8 mouse cellular contexts compared by ENCODE assay signal in the genomic region with DNA sequence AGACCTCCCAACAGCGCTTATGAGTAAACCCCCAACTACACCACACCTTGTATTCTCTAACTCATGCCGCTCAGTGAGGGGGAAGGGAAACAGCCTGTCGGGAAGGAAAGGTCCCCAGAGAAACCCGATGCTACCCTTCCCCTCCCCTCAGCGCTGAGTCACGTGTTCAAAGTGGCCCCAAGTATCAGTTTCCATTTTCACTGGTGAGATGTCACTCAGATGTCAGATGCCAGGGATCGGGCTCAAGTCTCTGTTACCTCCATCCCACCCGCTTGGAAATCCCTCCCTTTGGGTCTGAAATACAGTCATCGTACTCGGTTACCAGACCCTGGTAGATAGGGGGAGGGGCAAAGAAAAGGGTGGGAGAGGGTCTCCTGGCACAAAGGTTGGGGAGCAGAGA. TPM values are rescaled to one million over a fixed set of nuclear protein-coding genes. Genes with fewer than 3 reads are reported as not detected.
DNase-seq lines count a peak whose midpoint lies in the region; ATAC-seq and TF ChIP-seq lines count a peak whose summit lies in the region.
"Had no signal": no experiment of that assay in that cellular context is flagged by ENCODE, and none has a peak within 500 bp of the region (broad histone marks: within the 10 kb centered on the region; RNA-seq: fewer than 3 reads in every experiment).

No protein-coding gene starts in this region.

- peak overlapping the region; percentile 69 to 87 for H3K4me3 ChIP-seq in ES-E14 (ENCODE audit: insufficient read depth in 1 of 2, low read depth in 1 of 2, low read length in 2 of 2, poor library complexity in 1 of 2, severe bottlenecking in 1 of 2)
- H3K4me3 ChIP-seq in embryonic facial prominence, embryonic 12.5 days, result peak overlapping the region; percentile 69
- H3K4me3 ChIP-seq in liver, embryonic 11.5 days (ENCODE audit: low read depth, low read length), result peak overlapping the region; percentile 78
- peak overlapping the region; percentile 75 for H3K4me3 ChIP-seq in midbrain, postnatal 0 days (ENCODE audit: low read depth, low read length)

- peaks cover 29% of the 10 kb centered on the region for H3K36me3 ChIP-seq in ES-E14 (ENCODE audit: control insufficient read depth, insufficient read depth, low read length, poor library complexity, severe bottlenecking)
- peaks cover 33% of the 10 kb centered on the region for H3K36me3 ChIP-seq in embryonic facial prominence, embryonic 12.5 days
- H3K36me3 ChIP-seq in liver, embryonic 11.5 days (ENCODE audit: control insufficient read depth, insufficient read depth, low read length), result peaks cover 19% of the 10 kb centered on the region; the same call in 1 of the 2 replicates
- H3K36me3 ChIP-seq in midbrain, postnatal 0 days (ENCODE audit: insufficient read depth, low read length), result peaks cover 16% of the 10 kb centered on the region

- under 1% methylated on average over 10 of the region's 10 CpGs for WGBS in embryonic facial prominence, embryonic 12.5 days
- 0% methylated on average over 10 of the region's 10 CpGs for WGBS in liver, embryonic 11.5 days
- 1% methylated on average over 10 of the region's 10 CpGs for WGBS in midbrain, postnatal 0 days

- peak overlapping the region; percentile 73 for H3K27ac ChIP-seq in ES-E14 (ENCODE audit: insufficient read depth, low read depth, low read length, poor library complexity, severe bottlenecking)
- H3K27ac ChIP-seq in embryonic facial prominence, embryonic 12.5 days, result peak overlapping the region; percentile 88
- peak overlapping the region; percentile 70 for H3K27ac ChIP-seq in liver, embryonic 11.5 days (ENCODE audit: low read depth, low read length)
- peak overlapping the region; percentile 88 for H3K27ac ChIP-seq in midbrain, postnatal 0 days (ENCODE audit: low read depth, low read length)

- peak overlapping the region; percentile 82 for H3K4me2 ChIP-seq in embryonic facial prominence, embryonic 12.5 days (replicated peaks)
- peak overlapping the region; percentile 93 for H3K4me2 ChIP-seq in liver, embryonic 11.5 days
- H3K4me2 ChIP-seq in midbrain, postnatal 0 days (ENCODE audit: low read depth, low read length, poor library complexity, severe bottlenecking), result peak overlapping the region; percentile 70

- H3K9ac ChIP-seq in ES-E14 (ENCODE audit: insufficient read depth, low read depth, low read length, poor library complexity, severe bottlenecking), result peak overlapping the region; percentile 93
- H3K9ac ChIP-seq in embryonic facial prominence, embryonic 12.5 days, result peak overlapping the region; percentile 68
- H3K9ac ChIP-seq in liver, embryonic 11.5 days (ENCODE audit: low read depth, low read length), result peak overlapping the region; percentile 90
- H3K9ac ChIP-seq in midbrain, postnatal 0 days (replicated peaks; ENCODE audit: low read length, poor library complexity, severe bottlenecking), result peak overlapping the region; percentile 81

- H3K27me3 ChIP-seq in embryonic facial prominence, embryonic 12.5 days, result no peaks in the 10 kb centered on the region
- H3K27me3 ChIP-seq in liver, embryonic 11.5 days (replicated peaks; ENCODE audit: control insufficient read depth, insufficient read depth, low read length), result no peaks in the 10 kb centered on the region
- no peaks in the 10 kb centered on the region for H3K27me3 ChIP-seq in midbrain, postnatal 0 days (ENCODE audit: insufficient read depth, low read length)

- in situ Hi-C loops in ES-E14 (cut with MboI; ENCODE audit: low sequenced_read_pairs in 2 of 2, unreplicated experiment in 2 of 2), result no loop called here

- H3K4me1 ChIP-seq in ES-E14 (ENCODE audit: control insufficient read depth in 2 of 2, insufficient read depth in 2 of 2, low read length in 2 of 2, poor library complexity in 1 of 2), result peaks cover 3 to 25% of the 10 kb centered on the region in 2 experiments; a peak in 1 of 4 replicates
- H3K4me1 ChIP-seq in embryonic facial prominence, embryonic 12.5 days, result peaks cover 15% of the 10 kb centered on the region
- peaks cover 30% of the 10 kb centered on the region for H3K4me1 ChIP-seq in liver, embryonic 11.5 days (replicated peaks; ENCODE audit: control insufficient read depth, insufficient read depth, low read length)
- peaks cover 9% of the 10 kb centered on the region; the same call in 1 of the 2 replicates for H3K4me1 ChIP-seq in midbrain, postnatal 0 days (ENCODE audit: insufficient read depth, low read length)

- TF ChIP-seq CTCF in midbrain, postnatal 0 days (IDR thresholded peaks at IDR 0.05), result no peak

- intact Hi-C loops in heart, postnatal 25 days (cut with DNase I), result no loop called here

- peak; percentile 77 for DNase-seq in CD4-positive helper T cell, adult 2 months (ENCODE audit: low read depth, low spot score)
- no peak for DNase-seq in ES-E14 (ENCODE audit: low read depth, low spot score)
- peak; percentile 13 for DNase-seq in heart, postnatal 25 days (ENCODE audit: low spot score)
- peak; percentile 53 for DNase-seq in liver, embryonic 11.5 days (ENCODE audit: low spot score)
- peak; percentile 63 for DNase-seq in midbrain, postnatal 0 days (ENCODE audit: low spot score)
- DNase-seq in thymus, postnatal 14 days, result peak; percentile 60

- H3K9me3 ChIP-seq in ES-E14 (ENCODE audit: control insufficient read depth, insufficient read depth, low read depth, low read length), result no peaks in the 10 kb centered on the region
- H3K9me3 ChIP-seq in embryonic facial prominence, embryonic 12.5 days, result no peaks in the 10 kb centered on the region
- H3K9me3 ChIP-seq in liver, embryonic 11.5 days (ENCODE audit: control insufficient read depth, low read length), result no peaks in the 10 kb centered on the region
- no peaks in the 10 kb centered on the region for H3K9me3 ChIP-seq in midbrain, postnatal 0 days (ENCODE audit: low read length)

- ATAC-seq in embryonic facial prominence, embryonic 12.5 days (ENCODE audit: insufficient number of reproducible peaks, insufficient read depth, low FRiP score, low TSS enrichment), result peak; percentile 50
- peak; percentile 44 for ATAC-seq in liver, embryonic 11.5 days (replicated peaks; ENCODE audit: low FRiP score)
- peak; percentile 44 for ATAC-seq in midbrain, postnatal 0 days (ENCODE audit: low FRiP score)

TF ChIP-seq in ES-E14, 5 proteins besides CTCF, POLR2A, EP300 and RAD21:
- TF ChIP-seq ZC3H11A (IDR thresholded peaks at IDR 0.05; ENCODE audit: borderline replicate concordance, low read depth, low read length) (no peak), HCFC1 (IDR thresholded peaks at IDR 0.05; ENCODE audit: borderline replicate concordance, insufficient read depth, low read length) (no peak), CHD2 (IDR thresholded peaks at IDR 0.05; ENCODE audit: low read depth, low read length) (no peak), ZNF384 (IDR thresholded peaks at IDR 0.05; ENCODE audit: low read depth, low read length) (no peak), MAFK (IDR thresholded peaks at IDR 0.05; ENCODE audit: insufficient read depth, low read depth, low read length) (no peak)

RNA-seq across cellular contexts. Expression of gene Selenow, which starts 0.4 kb away (rescaled TPM):
- 36.3 and 54.0 TPM in 2 replicates for total RNA-seq in ES-E14 (2012; rRNA removed)
- 1,124 and 1,186 TPM in 2 replicates for polyA plus RNA-seq in embryonic facial prominence, embryonic 12.5 days (2016; fragmentation: Nextera tagmentation; extraction: Ambion mirVana)
- total RNA-seq in heart, postnatal 25 days (2021), result 100 to 1,000 TPM; 148 to 155 TPM
- polyA plus RNA-seq in liver, embryonic 11.5 days (2014; fragmentation: Nextera tagmentation; extraction: Ambion mirVana), result 557 and 609 TPM in 2 replicates
- total RNA-seq in midbrain, postnatal 0 days (2014; rRNA removed), result 718 and 730 TPM in 2 replicates
- polyA plus RNA-seq in midbrain, postnatal 0 days (2015; fragmentation: Nextera tagmentation; extraction: Ambion mirVana), result 2,106 and 2,315 TPM in 2 replicates

RNA-seq across cellular contexts. Expression of gene Nop53, which starts 24.1 kb away (rescaled TPM):
- 212 and 220 TPM in 2 replicates for total RNA-seq in ES-E14 (2012; rRNA removed)
- 184 and 196 TPM in 2 replicates for polyA plus RNA-seq in embryonic facial prominence, embryonic 12.5 days (2016; fragmentation: Nextera tagmentation; extraction: Ambion mirVana)
- total RNA-seq in heart, postnatal 25 days (2021), result 100 to 1,000 TPM; 123 to 127 TPM
- 217 and 219 TPM in 2 replicates for polyA plus RNA-seq in liver, embryonic 11.5 days (2014; fragmentation: Nextera tagmentation; extraction: Ambion mirVana)
- 82.8 and 104 TPM in 2 replicates for total RNA-seq in midbrain, postnatal 0 days (2014; rRNA removed)
- 128 and 143 TPM in 2 replicates for polyA plus RNA-seq in midbrain, postnatal 0 days (2015; fragmentation: Nextera tagmentation; extraction: Ambion mirVana)

RNA-seq across cellular contexts. Expression of gene Crxos, which starts 39.4 kb away (rescaled TPM):
- total RNA-seq in ES-E14 (2012; rRNA removed), result 4.2 and 19.1 TPM in 2 replicates
- not detected in 2 replicates for polyA plus RNA-seq in embryonic facial prominence, embryonic 12.5 days (2016; fragmentation: Nextera tagmentation; extraction: Ambion mirVana)
- total RNA-seq in heart, postnatal 25 days (2021), result not detected
- polyA plus RNA-seq in liver, embryonic 11.5 days (2014; fragmentation: Nextera tagmentation; extraction: Ambion mirVana), result not detected in 2 replicates
- not detected in 2 replicates for total RNA-seq in midbrain, postnatal 0 days (2014; rRNA removed)
- polyA plus RNA-seq in midbrain, postnatal 0 days (2015; fragmentation: Nextera tagmentation; extraction: Ambion mirVana), result not detected in 2 replicates
- polyA plus RNA-seq: large intestine, adult 2 months had no signal

RNA-seq across cellular contexts. Expression of gene Crx, which starts 42.0 kb away (rescaled TPM):
- total RNA-seq in ES-E14 (2012; rRNA removed), result 0.16 TPM in 1 of 2 replicates, not detected in the other
- 0.09 TPM in 1 of 2 replicates, not detected in the other for polyA plus RNA-seq in embryonic facial prominence, embryonic 12.5 days (2016; fragmentation: Nextera tagmentation; extraction: Ambion mirVana)
- total RNA-seq in heart, postnatal 25 days (2021), result not detected
- polyA plus RNA-seq in liver, embryonic 11.5 days (2014; fragmentation: Nextera tagmentation; extraction: Ambion mirVana), result not detected in 2 replicates
- 0.24 TPM in 1 of 2 replicates, not detected in the other for total RNA-seq in midbrain, postnatal 0 days (2014; rRNA removed)
- polyA plus RNA-seq in midbrain, postnatal 0 days (2015; fragmentation: Nextera tagmentation; extraction: Ambion mirVana), result 0.22 TPM in 1 of 2 replicates, not detected in the other
- polyA plus RNA-seq: large intestine, adult 2 months had no signal

RNA-seq across cellular contexts. Expression of gene Ehd2, which starts 45.6 kb away (rescaled TPM):
- 3.8 and 6.8 TPM in 2 replicates for total RNA-seq in ES-E14 (2012; rRNA removed)
- polyA plus RNA-seq in embryonic facial prominence, embryonic 12.5 days (2016; fragmentation: Nextera tagmentation; extraction: Ambion mirVana), result 17.0 and 20.4 TPM in 2 replicates
- total RNA-seq in heart, postnatal 25 days (2021), result 100 to 1,000 TPM; 112 to 129 TPM
- 7.5 and 10.8 TPM in 2 replicates for polyA plus RNA-seq in liver, embryonic 11.5 days (2014; fragmentation: Nextera tagmentation; extraction: Ambion mirVana)
- total RNA-seq in midbrain, postnatal 0 days (2014; rRNA removed), result 5.6 and 5.9 TPM in 2 replicates
- polyA plus RNA-seq in midbrain, postnatal 0 days (2015; fragmentation: Nextera tagmentation; extraction: Ambion mirVana), result 3.9 and 4.3 TPM in 2 replicates
